ENCODE assay signal across 28 mouse cellular contexts in genomic region chr3:117310801-117311368, GRCm38 (mm10). TPM values are rescaled to one million over a fixed set of nuclear protein-coding genes. Genes with fewer than 3 reads are reported as not detected.
"Had no signal": no experiment of that assay in that cellular context is flagged by ENCODE, and none has a peak within 500 bp of the region (broad histone marks: within the 10 kb centered on the region; RNA-seq: fewer than 3 reads in every experiment).

No protein-coding gene starts in this region.

- ATAC-seq: hindbrain, postnatal 0 days; intestine, embryonic 16.5 days; liver, embryonic 12.5 days had no signal

- H3K4me3 ChIP-seq: gastrocnemius, adult 2 months; heart, adult 2 months; heart, embryonic 13.5 days; heart, embryonic 15.5 days; hindbrain, embryonic 10.5 days; hindbrain, embryonic 12.5 days; hindbrain, embryonic 15.5 days; kidney, embryonic 15.5 days; limb, embryonic 13.5 days; limb, embryonic 15.5 days; liver, embryonic 12.5 days had no signal

- H3K4me1 ChIP-seq: heart, embryonic 13.5 days; heart, embryonic 15.5 days; hindbrain, embryonic 10.5 days; hindbrain, embryonic 12.5 days; hindbrain, embryonic 15.5 days; kidney, embryonic 15.5 days; limb, embryonic 13.5 days; limb, embryonic 15.5 days; liver, embryonic 12.5 days had no signal

- H3K36me3 ChIP-seq: heart, embryonic 13.5 days; heart, embryonic 15.5 days; hindbrain, embryonic 10.5 days; hindbrain, embryonic 12.5 days; hindbrain, embryonic 15.5 days; kidney, embryonic 15.5 days; limb, embryonic 13.5 days; limb, embryonic 15.5 days; liver, embryonic 12.5 days had no signal

- H3K9ac ChIP-seq: heart, embryonic 13.5 days; heart, embryonic 15.5 days; hindbrain, embryonic 12.5 days; hindbrain, embryonic 15.5 days; kidney, embryonic 15.5 days; limb, embryonic 13.5 days; limb, embryonic 15.5 days; liver, embryonic 12.5 days; liver, embryonic 14.5 days had no signal

- DNase-seq: gastrocnemius, adult 2 months; gastrocnemius, postnatal 10 days; gastrocnemius, postnatal 25 days; heart, adult 11 months; heart, adult 2 months; heart, postnatal 4 days; kidney, adult 11 months; kidney, adult 2 months; kidney, adult 9 months; kidney, postnatal 14 days; kidney, postnatal 36 days; layer of hippocampus, adult 9-11 months; layer of hippocampus, postnatal 36 days; left cerebral cortex, postnatal 4 days had no signal

- H3K27ac ChIP-seq: gastrocnemius, adult 2 months; heart, adult 2 months; heart, embryonic 13.5 days; heart, embryonic 15.5 days; hindbrain, embryonic 10.5 days; hindbrain, embryonic 12.5 days; hindbrain, embryonic 15.5 days; hindbrain, postnatal 0 days; kidney, embryonic 15.5 days; kidney, postnatal 0 days; limb, embryonic 13.5 days; limb, embryonic 15.5 days; liver, embryonic 12.5 days; liver, embryonic 14.5 days had no signal

- H3K9me3 ChIP-seq: heart, embryonic 13.5 days; heart, embryonic 15.5 days; hindbrain, embryonic 10.5 days; hindbrain, embryonic 12.5 days; hindbrain, embryonic 15.5 days; kidney, embryonic 15.5 days; limb, embryonic 13.5 days; limb, embryonic 15.5 days; liver, embryonic 12.5 days had no signal

RNA-seq across cellular contexts. Expression of gene Plppr4, which starts 49.8 kb away (rescaled TPM):
- total RNA-seq: liver, adult 2 months had no signal
